Mouse (Mus musculus) ES-Bruce4 (cell line): ENCODE results near the gene Uqcr11.

Source experiments
- CTCF ChIP-seq: IDR thresholded peaks from one replicate; pipeline ENCODE4 v1.8.1; 2011; ENCODE audit warnings: low read depth, low read length
- POLR2A ChIP-seq: IDR thresholded peaks from one replicate; pipeline ENCODE4 v1.8.1; 2011; ENCODE audit warnings: low read length; ENCODE audit not compliant: insufficient read depth

- TF ChIP-seq POLR2A, result no peak
- peak; percentile 96 for TF ChIP-seq CTCF
Observed at GRCm38 (mm10) chr10:80445898-80446601, 39.4 kb upstream of the Uqcr11 start.
